Mouse (Mus musculus) ES-E14 (cell line): ENCODE results near the gene Eif2ak2. TPM values are rescaled to one million over a fixed set of nuclear protein-coding genes. Genes with fewer than 3 reads are reported as not detected.

Experiments
- DNase-seq: peaks from one replicate; pipeline ENCODE4 v3.0.0-alpha.2; 2013; ENCODE audit warnings: low read depth, low spot score
- H3K27ac ChIP-seq: 2 replicates; pipeline ENCODE4 v1.5.1; 2012; ENCODE audit warnings: low read depth, mild to moderate bottlenecking, low read length, moderate library complexity, mixed read lengths; ENCODE audit not compliant: poor library complexity, insufficient read depth, severe bottlenecking
- H3K36me3 ChIP-seq: 2 replicates; pipeline ENCODE4 v1.6.1; 2012; ENCODE audit warnings: mild to moderate bottlenecking, low read length, moderate library complexity, mixed read lengths; ENCODE audit not compliant: control insufficient read depth, poor library complexity, insufficient read depth, severe bottlenecking
- H3K4me1 ChIP-seq, 2 experiments: fragments of 150-350 bp in 1 of 2; sonication (generic) in 1 of 2; 2 replicates each; pipeline ENCODE4 v1.6.1; 2012; ENCODE audit warnings: low read length in 2 of 2, mild to moderate bottlenecking in 1 of 2, mixed read lengths in 1 of 2; ENCODE audit not compliant: control insufficient read depth in 2 of 2, insufficient read depth in 2 of 2, poor library complexity in 1 of 2
- H3K4me3 ChIP-seq, 2 experiments: fragments of 150-350 bp in 1 of 2; sonication (generic) in 1 of 2; 2 replicates each; pipeline ENCODE4 v1.5.1; 2012; ENCODE audit warnings: low read length in 2 of 2, low read depth in 1 of 2, mild to moderate bottlenecking in 1 of 2, mixed read lengths in 1 of 2; ENCODE audit not compliant: insufficient read depth in 1 of 2, poor library complexity in 1 of 2, severe bottlenecking in 1 of 2
- H3K9ac ChIP-seq: 2 replicates; pipeline ENCODE4 v1.6.1; 2012; ENCODE audit warnings: low read depth, mild to moderate bottlenecking, low read length, mixed read lengths; ENCODE audit not compliant: poor library complexity, insufficient read depth, severe bottlenecking
- H3K9me3 ChIP-seq: fragments of 150-350 bp; sonication (generic); 2 replicates; pipeline ENCODE4 v1.6.1; 2012; ENCODE audit warnings: low read depth, mild to moderate bottlenecking, low read length; ENCODE audit not compliant: control insufficient read depth, insufficient read depth
- CHD2 ChIP-seq: IDR thresholded peaks from 2 replicates; pipeline ENCODE4 v1.6.1; 2014; ENCODE audit warnings: mild to moderate bottlenecking, low read depth, low read length, inconsistent platforms
- HCFC1 ChIP-seq: IDR thresholded peaks from 2 replicates; pipeline ENCODE4 v1.6.1; 2012; ENCODE audit warnings: low read length, inconsistent platforms, borderline replicate concordance; ENCODE audit not compliant: insufficient read depth
- MAFK ChIP-seq: IDR thresholded peaks from 2 replicates; pipeline ENCODE4 v1.6.1; 2014; ENCODE audit warnings: mild to moderate bottlenecking, low read depth, low read length, inconsistent platforms; ENCODE audit not compliant: insufficient read depth
- ZC3H11A ChIP-seq: IDR thresholded peaks from 2 replicates; pipeline ENCODE4 v1.6.1; 2012; ENCODE audit warnings: low read depth, mild to moderate bottlenecking, inconsistent platforms, low read length, borderline replicate concordance
- ZNF384 ChIP-seq: IDR thresholded peaks from 2 replicates; pipeline ENCODE4 v1.6.1; 2012; ENCODE audit warnings: low read depth, low read length, inconsistent platforms
- in situ Hi-C, 2 experiments: fragments of 600-800 bp; cut with MboI; formaldehyde crosslinking; loops; one replicate each; pipeline ENCODE4 v1.15.1; 2025; ENCODE audit warnings: low sequenced_read_pairs in 2 of 2, inconsistent platforms in 1 of 2; ENCODE audit not compliant: unreplicated experiment in 2 of 2
- total RNA-seq: library from RNA; depleted of rRNA; stranded (reverse); fragments of 300-350 nt; gene quantifications from 2 replicates; pipeline ENCODE4 v1.2.3, GENCODE M21; 2012

The Eif2ak2 gene
- total RNA-seq, 1 experiment, result 15.3 TPM

DNA sequence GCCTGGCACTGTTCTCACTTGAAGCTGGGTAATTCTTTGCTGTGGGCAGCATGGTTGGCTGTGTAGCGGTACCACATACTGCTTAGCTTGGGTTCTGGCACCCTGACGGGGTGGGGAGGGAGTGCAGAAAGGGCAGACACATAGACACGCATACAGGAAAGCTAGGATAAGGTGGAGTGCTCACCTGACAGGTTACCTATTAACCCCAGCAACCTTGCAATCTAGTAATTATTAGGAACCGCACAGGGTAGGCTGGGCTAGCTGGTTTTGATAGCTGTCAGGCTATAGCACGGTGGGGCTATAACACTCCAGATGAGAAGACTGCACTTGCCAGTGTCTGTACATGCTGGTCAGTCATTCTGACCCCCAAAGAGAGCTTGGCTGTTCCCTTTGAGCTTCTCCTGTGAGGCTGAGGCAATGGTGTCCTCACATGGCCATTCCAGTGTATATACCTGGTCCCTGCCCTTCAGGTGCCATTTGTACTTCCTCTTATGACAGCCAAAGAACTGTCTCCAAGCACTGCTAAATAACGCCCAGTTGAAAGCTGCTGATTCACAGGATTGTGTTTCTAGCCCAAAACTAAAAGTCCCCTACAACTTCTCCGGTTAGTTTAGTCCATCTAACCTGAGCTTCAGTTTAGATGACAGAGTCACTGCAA is 40.0 kb downstream of the Eif2ak2 start:
- Histone ChIP-seq H3K27ac (no peak overlapping the region; the same call in 1 of the 2 replicates), H3K4me3 (no peak overlapping the region), H3K9me3 (no peaks in the 10 kb centered on the region), H3K9ac (no peak overlapping the region), H3K36me3 (peaks cover 25% of the 10 kb centered on the region), H3K4me1 (no peaks in the 10 kb centered on the region)
- TF ChIP-seq ZC3H11A, result no peak
- TF ChIP-seq ZNF384, result no peak
- TF ChIP-seq HCFC1, result no peak
- no peak for TF ChIP-seq CHD2
- no peak for TF ChIP-seq MAFK
- in situ Hi-C loops, result no loop called here
- DNase-seq, result no peak

DNA sequence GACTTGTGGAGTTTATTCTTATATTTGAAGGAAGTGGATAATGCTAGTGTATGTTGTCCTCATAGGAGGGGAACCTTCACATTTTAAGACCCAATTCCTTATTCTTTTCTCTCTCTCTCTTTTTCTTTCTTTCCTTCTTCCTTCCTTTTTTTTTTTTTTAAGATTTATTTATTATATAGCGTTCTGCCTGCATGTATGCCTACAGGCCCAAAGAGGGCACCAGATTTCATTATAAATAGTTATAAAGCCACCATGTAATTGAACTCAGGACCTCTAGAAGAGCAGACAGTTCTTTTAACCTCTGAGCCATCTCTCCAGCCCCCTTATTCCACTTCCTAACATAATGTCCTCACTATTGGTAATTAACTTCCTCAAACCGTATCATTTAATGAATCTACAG is 46.3 kb downstream of the Eif2ak2 start:
- no peak for DNase-seq
- in situ Hi-C loops, result no loop called here
- Histone ChIP-seq H3K27ac (no peak overlapping the region), H3K4me3 (peak overlapping the region; percentile 74 to 78), H3K9ac (peak overlapping the region; percentile 80; the same call in 1 of the 2 replicates), H3K9me3 (no peaks in the 10 kb centered on the region), H3K36me3 (peaks cover 8% of the 10 kb centered on the region; the same call in 1 of the 2 replicates), H3K4me1 (peaks cover 0 to 3% of the 10 kb centered on the region in 2 experiments; a peak in 1 of 4 replicates)
- TF ChIP-seq HCFC1 (no peak), MAFK (no peak)

DNA sequence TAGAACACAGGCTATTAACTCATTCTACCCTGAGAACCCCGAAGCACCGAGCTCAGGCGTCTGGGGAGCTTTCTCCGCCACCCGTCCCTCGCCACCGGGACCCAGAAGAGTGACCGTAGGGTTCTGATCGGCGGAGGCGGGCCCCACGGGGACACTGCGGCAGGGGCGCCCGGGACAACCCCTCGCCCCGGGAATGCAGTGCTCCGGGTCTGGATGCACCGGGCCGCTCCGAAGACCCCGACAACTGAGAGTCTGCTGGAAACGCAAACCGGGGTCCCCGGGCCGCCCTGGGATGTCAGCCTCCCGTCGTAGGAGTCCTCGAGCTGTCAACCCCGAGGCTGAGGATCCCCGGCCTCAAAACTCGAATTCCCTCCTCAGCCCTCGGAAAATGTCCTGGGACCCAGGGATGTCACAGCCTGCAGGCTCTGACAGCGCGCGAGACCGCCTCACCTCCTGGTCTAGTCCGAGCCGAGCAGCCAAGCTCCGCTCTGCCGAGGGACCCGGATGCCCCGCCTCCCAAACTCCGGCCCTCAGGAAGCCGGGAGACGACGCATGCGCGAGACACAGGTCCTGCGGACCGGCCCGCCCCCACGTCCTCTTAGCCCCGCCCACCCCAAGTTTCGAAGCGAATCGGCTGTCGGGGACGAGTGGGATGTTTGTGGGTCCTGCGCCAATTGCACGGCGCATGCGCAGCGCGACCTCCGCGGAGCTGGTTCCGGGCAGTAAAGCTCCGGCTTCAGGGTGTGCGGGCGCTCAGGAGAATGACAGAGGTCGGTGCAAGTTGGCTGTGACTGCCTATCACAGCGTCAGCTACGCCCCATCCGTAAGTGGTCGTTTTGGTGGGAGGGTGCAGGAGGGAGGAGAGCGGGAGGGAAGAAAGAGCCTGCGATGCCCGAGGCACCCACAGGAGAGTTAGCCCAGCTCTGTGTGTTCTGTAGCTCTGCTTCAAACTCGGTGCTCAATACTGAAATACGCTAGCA is 47.2 kb downstream of the Eif2ak2 start, which contains the start of the genes Heatr5b and Gpatch11:
Gene Heatr5b, minus strand, starts transcription at position 509 of the 980 bp plus-strand sequence.
Gene Gpatch11, plus strand, starts transcription at position 712 of the 980 bp plus-strand sequence.
- peak within 1 kb of the TSS; percentile 94 for H3K9ac ChIP-seq
- DNase-seq, result peak; percentile 97
- H3K27ac ChIP-seq, result no peak within 1 kb of the TSS; the same call in 1 of the 2 replicates
- no peaks in the 10 kb centered on the region for H3K9me3 ChIP-seq
- H3K4me1 ChIP-seq, result peaks cover 0 to 3% of the 10 kb centered on the region in 2 experiments; a peak in 1 of 4 replicates
- in situ Hi-C loops, result no loop called here
- TF ChIP-seq CHD2, result no peak
- TF ChIP-seq ZC3H11A, result no peak
- no peak for TF ChIP-seq MAFK
- no peak for TF ChIP-seq ZNF384
- no peak for TF ChIP-seq HCFC1
- peaks cover 6% of the 10 kb centered on the region; the same call in 1 of the 2 replicates for H3K36me3 ChIP-seq
- peak within 1 kb of the TSS; percentile 93 to 94 for H3K4me3 ChIP-seq

DNA sequence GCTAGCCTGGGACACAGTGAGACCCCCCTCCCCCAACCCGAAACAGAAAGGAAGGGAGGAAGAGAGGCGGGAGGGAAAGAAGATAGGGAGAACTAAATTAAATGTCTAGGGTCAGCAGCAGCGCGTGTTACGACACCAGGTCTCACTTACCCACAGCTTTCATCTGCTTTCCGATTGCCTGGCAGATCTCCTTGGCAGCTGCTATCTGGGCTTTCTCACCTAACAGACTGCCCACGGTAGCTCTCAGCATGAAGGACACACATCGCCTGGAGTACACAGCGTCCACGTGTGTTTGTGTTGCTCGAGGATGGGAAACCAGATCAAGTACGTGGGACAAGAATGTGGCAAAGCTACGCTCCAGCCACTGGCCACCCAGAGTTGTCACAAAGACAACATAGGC is 58.0 kb downstream of the Eif2ak2 start:
- H3K9ac ChIP-seq, result no peak overlapping the region
- H3K36me3 ChIP-seq, result no peaks in the 10 kb centered on the region
- no peak overlapping the region for H3K4me3 ChIP-seq
- in situ Hi-C loops, result no loop called here
- H3K4me1 ChIP-seq, result no peaks in the 10 kb centered on the region
- TF ChIP-seq ZC3H11A (no peak), MAFK (no peak), CHD2 (no peak), HCFC1 (no peak), ZNF384 (no peak)
- H3K9me3 ChIP-seq, result no peaks in the 10 kb centered on the region
- no peak overlapping the region for H3K27ac ChIP-seq
- DNase-seq, result no peak
